Mouse (Mus musculus) right cerebral cortex, postnatal 36 days (tissue): ENCODE measurements around the gene Gsg1l.

Experiments
- DNase-seq, 2 experiments: peaks; one replicate each; pipeline ENCODE4 v3.0.0; 2022; ENCODE audit warnings: low spot score in 2 of 2, mixed read lengths in 1 of 2

The Gsg1l gene

GRCm38 (mm10) chr7:125934319-125934718 lies 147.9 kb downstream of the Gsg1l start:
- DNase-seq = no peak

- DNase-seq = no peak
These were observed 148.6 kb downstream of the Gsg1l start for GRCm38 (mm10) chr7:125933356-125934244.

- no peak for DNase-seq
These were observed 150.6 kb downstream of the Gsg1l start for GRCm38 (mm10) chr7:125931602-125932001.

- no peak for DNase-seq
These were observed 158.2 kb downstream of the Gsg1l start for GRCm38 (mm10) chr7:125924044-125924443.

GRCm38 (mm10) chr7:125920801-125921200 lies 161.4 kb downstream of the Gsg1l start:
- DNase-seq = no peak

- no peak for DNase-seq
These were observed 181.6 kb downstream of the Gsg1l start for GRCm38 (mm10) chr7:125900386-125901161.

- DNase-seq = no peak
These were observed 182.3 kb downstream of the Gsg1l start for GRCm38 (mm10) chr7:125899916-125900315.

GRCm38 (mm10) chr7:125899036-125899435 lies 183.2 kb downstream of the Gsg1l start:
- DNase-seq = peak; percentile 82 to 88

- peak in 1 of 2 experiments; percentile 36 for DNase-seq
These were observed 185.2 kb downstream of the Gsg1l start for GRCm38 (mm10) chr7:125897059-125897458.

GRCm38 (mm10) chr7:125893621-125894020 lies 188.6 kb downstream of the Gsg1l start:
- DNase-seq = no peak

- peak; percentile 68 to 77 for DNase-seq
These were observed 193.8 kb downstream of the Gsg1l start for GRCm38 (mm10) chr7:125888373-125888772.

GRCm38 (mm10) chr7:125887761-125888160 lies 194.4 kb downstream of the Gsg1l start:
- no peak for DNase-seq

- no peak for DNase-seq
These were observed 195.1 kb downstream of the Gsg1l start for GRCm38 (mm10) chr7:125887124-125887523.

GRCm38 (mm10) chr7:125886116-125886680 lies 196.0 kb downstream of the Gsg1l start:
- DNase-seq = no peak

- no peak for DNase-seq
These were observed 199.0 kb downstream of the Gsg1l start for GRCm38 (mm10) chr7:125883232-125883631.

- no peak for DNase-seq
These were observed 204.2 kb downstream of the Gsg1l start for GRCm38 (mm10) chr7:125878040-125878439.

- no peak for DNase-seq
These were observed 208.2 kb downstream of the Gsg1l start for GRCm38 (mm10) chr7:125873971-125874495.

GRCm38 (mm10) chr7:125872874-125873273 lies 209.3 kb downstream of the Gsg1l start:
- no peak for DNase-seq

- no peak for DNase-seq
These were observed 210.0 kb downstream of the Gsg1l start for GRCm38 (mm10) chr7:125872202-125872580.

- DNase-seq = peak in 1 of 2 experiments; percentile 34
These were observed 210.6 kb downstream of the Gsg1l start for GRCm38 (mm10) chr7:125871404-125872201.

GRCm38 (mm10) chr7:125868570-125868969 lies 213.6 kb downstream of the Gsg1l start:
- DNase-seq = no peak
